In the genomic region with DNA sequence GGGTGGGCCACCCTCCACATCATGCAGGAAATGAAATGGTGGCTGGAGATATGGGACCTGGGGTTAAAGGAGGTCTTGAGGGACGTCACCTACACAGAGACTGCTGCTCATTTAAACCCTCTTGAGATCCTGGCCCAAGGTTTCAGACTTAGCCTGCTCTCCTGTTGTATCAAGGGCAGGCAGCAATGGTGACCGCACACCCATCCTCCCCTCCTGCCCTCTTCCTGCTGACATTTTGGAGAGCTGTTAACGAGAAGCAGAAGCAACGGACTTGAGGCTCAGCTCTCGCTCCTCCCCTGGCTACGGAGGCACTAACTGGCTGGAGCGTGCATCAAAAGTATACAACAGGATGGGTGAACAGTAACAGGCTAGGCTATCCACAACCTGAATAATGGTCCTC, we compare ENCODE assay signal across 14 mouse cellular contexts. TPM values are rescaled to one million over a fixed set of nuclear protein-coding genes. Genes with fewer than 3 reads are reported as not detected.
DNase-seq lines count a peak whose midpoint lies in the region; ATAC-seq lines count a peak whose summit lies in the region.
"Had no signal": no experiment of that assay in that cellular context is flagged by ENCODE, and none has a peak within 500 bp of the region (broad histone marks: within the 10 kb centered on the region; RNA-seq: fewer than 3 reads in every experiment).

No protein-coding gene starts in this region.

- no peak overlapping the region for H3K9ac ChIP-seq in liver, embryonic 12.5 days
- H3K9ac ChIP-seq: midbrain, embryonic 12.5 days had no signal

- no peaks in the 10 kb centered on the region; the same call in 1 of the 2 replicates for H3K27me3 ChIP-seq in heart, embryonic 10.5 days (ENCODE audit: insufficient read depth, poor library complexity, severe bottlenecking)
- no peaks in the 10 kb centered on the region for H3K27me3 ChIP-seq in liver, embryonic 12.5 days (replicated peaks)
- H3K27me3 ChIP-seq in limb, embryonic 10.5 days (ENCODE audit: low read depth, poor library complexity, severe bottlenecking) = no peaks in the 10 kb centered on the region
- H3K27me3 ChIP-seq: midbrain, embryonic 12.5 days had no signal

- ATAC-seq in liver, embryonic 12.5 days = no peak
- 0 out of 2 replicates have a peak, but pooled peaks have one; percentile 23 for ATAC-seq in monocyte, adult 5-6 weeks (replicated peaks; ENCODE audit: insufficient number of reproducible peaks, low FRiP score, low TSS enrichment, poor library complexity, severe bottlenecking)
- ATAC-seq: forebrain, embryonic 16.5 days; intestine, embryonic 16.5 days had no signal

- peak overlapping the region; percentile 72 for H3K27ac ChIP-seq in heart, embryonic 10.5 days
- peak overlapping the region; percentile 42; the same call in 1 of the 2 replicates for H3K27ac ChIP-seq in liver, embryonic 12.5 days
- H3K27ac ChIP-seq in limb, embryonic 10.5 days = peak overlapping the region; percentile 82
- H3K27ac ChIP-seq: layer of hippocampus, adult 2 months; midbrain, embryonic 12.5 days had no signal

- H3K36me3 ChIP-seq in heart, embryonic 10.5 days = peaks cover 10% of the 10 kb centered on the region; the same call in 1 of the 2 replicates
- peaks cover 12% of the 10 kb centered on the region for H3K36me3 ChIP-seq in liver, embryonic 12.5 days
- H3K36me3 ChIP-seq in limb, embryonic 10.5 days = peaks cover 12% of the 10 kb centered on the region
- H3K36me3 ChIP-seq: midbrain, embryonic 12.5 days had no signal

- peaks cover 59% of the 10 kb centered on the region for H3K4me1 ChIP-seq in heart, embryonic 10.5 days
- H3K4me1 ChIP-seq in liver, embryonic 12.5 days = peaks cover 71% of the 10 kb centered on the region
- H3K4me1 ChIP-seq in limb, embryonic 10.5 days = peaks cover 81% of the 10 kb centered on the region

- H3K9me3 ChIP-seq in heart, embryonic 10.5 days = peaks cover 5% of the 10 kb centered on the region; the same call in 1 of the 2 replicates
- peaks cover 8% of the 10 kb centered on the region; the same call in 1 of the 2 replicates for H3K9me3 ChIP-seq in liver, embryonic 12.5 days (replicated peaks)
- 0 out of 2 replicates have a peak, but pooled peaks cover 2% of the 10 kb centered on the region for H3K9me3 ChIP-seq in limb, embryonic 10.5 days (replicated peaks)

- 37% methylated on average over 7 of the region's 7 CpGs for WGBS in heart, embryonic 10.5 days
- WGBS in liver, embryonic 12.5 days (ENCODE audit: insufficient replicate concordance) = 33% methylated on average over 7 of the region's 7 CpGs
- WGBS in limb, embryonic 10.5 days = 35% methylated on average over 7 of the region's 7 CpGs

- no peak overlapping the region for H3K4me3 ChIP-seq in heart, embryonic 10.5 days
- H3K4me3 ChIP-seq in liver, embryonic 12.5 days = no peak overlapping the region
- peak overlapping the region; percentile 16; the same call in 1 of the 2 replicates for H3K4me3 ChIP-seq in limb, embryonic 10.5 days
- H3K4me3 ChIP-seq: layer of hippocampus, adult 2 months; midbrain, embryonic 12.5 days had no signal

- DNase-seq in heart, embryonic 10.5 days (ENCODE audit: low spot score) = peak; percentile 82
- DNase-seq in heart, adult 8-10 months (ENCODE audit: low spot score) = no peak
- no peak for DNase-seq in liver
- peak; percentile 47 for DNase-seq in limb, embryonic 10.5 days (ENCODE audit: low spot score)
- no peak for DNase-seq in T-cell, adult 2 months (ENCODE audit: low spot score)
- DNase-seq in lung, adult 18-20 months = no peak
- DNase-seq: B cell, adult 2 months; cerebellum, adult 2 months had no signal

- peak overlapping the region; percentile 37 for H3K4me2 ChIP-seq in liver, embryonic 12.5 days
- H3K4me2 ChIP-seq: midbrain, embryonic 12.5 days had no signal

RNA-seq across cellular contexts. Expression of a gene that starts 7.2 kb away (rescaled TPM):
- 26.7 and 38.4 TPM in 2 replicates for polyA plus RNA-seq in heart, embryonic 10.5 days (2016; fragmentation: Nextera tagmentation; extraction: Ambion mirVana)
- 1 to 10 TPM; 4.0 to 6.3 (median 5.7) TPM for total RNA-seq in heart, adult 8-10 months (2022)
- 12.9 and 13.6 TPM in 2 replicates for polyA plus RNA-seq in liver, embryonic 12.5 days (2016; fragmentation: Nextera tagmentation; extraction: Ambion mirVana)
- 53.3 and 53.6 TPM in 2 replicates for polyA plus RNA-seq in limb, embryonic 10.5 days (2016; fragmentation: Nextera tagmentation; extraction: Ambion mirVana)
- total RNA-seq in monocyte, adult 5-6 weeks (2017) = 5.4 to 17.1 TPM (median 7.9 TPM) in 3 replicates

Comparison
In these comparisons a context has a peak if more than half of its experiments do, and no peak if none do; other contexts are left out.
1. DNase-seq: peak in heart, embryonic 10.5 days (single experiment) and limb, embryonic 10.5 days (single experiment); none in heart, adult 8-10 months (single experiment), liver (single experiment), T-cell, adult 2 months (single experiment) and lung, adult 18-20 months (0 of 2).
2. Peak in every context shown above with its lines, with median percentiles within 50 percentile points of each other: H3K27ac ChIP-seq.